Mouse (Mus musculus) neural tube, postnatal 0 days (tissue): ENCODE measurements around the gene Cd151. TPM values are rescaled to one million over a fixed set of nuclear protein-coding genes. Genes with fewer than 3 reads are reported as not detected.

Experiments
- polyA plus RNA-seq: library from polyadenylated mRNA; unstranded; fragments of >200 nt; fragmentation: Nextera tagmentation; extraction: Ambion mirVana; gene quantifications from 2 replicates; pipeline ENCODE4 v1.2.1, GENCODE M21; 2015

Cd151 gene
- 18.5 and 18.6 TPM in 2 replicates for polyA plus RNA-seq

DNA sequence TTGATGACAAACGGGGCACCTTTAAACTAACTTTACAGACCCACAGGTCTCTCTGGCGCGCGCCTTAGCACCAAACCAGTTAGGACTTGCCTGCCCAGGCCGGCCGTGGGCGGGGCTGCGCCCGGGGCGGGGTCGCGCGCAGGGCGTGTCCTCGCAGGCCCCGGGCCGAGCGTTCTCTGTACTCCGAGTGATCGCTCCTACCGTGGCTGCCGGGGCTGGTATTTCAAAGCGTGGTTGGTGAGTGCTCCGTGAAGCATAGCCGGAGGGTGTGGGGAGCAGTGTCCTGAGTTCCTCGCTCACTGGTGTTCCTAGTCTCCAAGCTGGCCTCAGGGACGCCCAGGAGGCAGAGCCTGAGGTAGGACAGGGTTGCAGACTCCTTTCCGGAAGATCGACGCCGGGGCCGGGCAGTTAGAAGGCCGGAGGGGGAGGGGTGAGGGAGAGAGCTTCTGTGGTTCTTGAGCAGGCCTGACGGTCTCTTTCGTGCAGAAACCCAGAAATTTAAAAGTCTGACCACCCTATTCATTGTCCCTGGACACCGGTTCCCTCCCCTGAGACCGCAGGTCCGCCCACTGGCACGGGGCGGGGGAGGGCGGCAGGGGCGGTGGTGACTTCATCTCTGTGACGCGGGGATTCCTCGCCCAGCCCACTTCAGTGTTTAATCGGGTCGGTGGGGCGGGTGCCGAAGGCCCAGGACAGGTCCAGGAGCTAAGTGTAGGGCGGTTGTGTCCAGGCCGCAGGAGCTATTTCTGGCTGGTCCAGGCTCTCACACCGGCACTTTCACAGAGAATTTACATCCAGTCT is at the start of gene Cd151:
Gene Cd151 (plus strand): TSS at position 163 of the 801 bp plus-strand sequence.

DNA sequence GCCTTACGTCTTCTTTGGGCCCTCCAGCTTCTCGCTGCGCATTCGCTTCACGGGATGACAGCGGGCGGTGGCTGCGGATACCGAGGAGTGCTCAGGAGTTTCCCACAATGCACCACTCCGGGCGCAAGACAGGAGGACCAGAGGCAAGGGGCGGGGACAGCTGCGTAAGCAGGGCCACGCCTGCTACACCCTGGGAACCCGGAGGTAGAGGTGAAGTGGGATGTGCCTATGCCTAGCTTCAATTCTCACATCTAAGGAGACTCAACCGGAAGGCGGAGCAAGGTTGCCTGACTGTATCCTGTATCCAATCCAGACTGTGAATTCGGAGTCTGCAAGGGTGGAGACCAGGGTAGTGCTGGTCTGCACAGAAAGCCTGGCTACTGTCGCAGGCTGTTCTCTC is 37.9 kb upstream of the Cd151 start, which contains the start of gene Cend1:
Gene Cend1 (minus strand): TSS at position 182 of the 400 bp plus-strand sequence.

DNA sequence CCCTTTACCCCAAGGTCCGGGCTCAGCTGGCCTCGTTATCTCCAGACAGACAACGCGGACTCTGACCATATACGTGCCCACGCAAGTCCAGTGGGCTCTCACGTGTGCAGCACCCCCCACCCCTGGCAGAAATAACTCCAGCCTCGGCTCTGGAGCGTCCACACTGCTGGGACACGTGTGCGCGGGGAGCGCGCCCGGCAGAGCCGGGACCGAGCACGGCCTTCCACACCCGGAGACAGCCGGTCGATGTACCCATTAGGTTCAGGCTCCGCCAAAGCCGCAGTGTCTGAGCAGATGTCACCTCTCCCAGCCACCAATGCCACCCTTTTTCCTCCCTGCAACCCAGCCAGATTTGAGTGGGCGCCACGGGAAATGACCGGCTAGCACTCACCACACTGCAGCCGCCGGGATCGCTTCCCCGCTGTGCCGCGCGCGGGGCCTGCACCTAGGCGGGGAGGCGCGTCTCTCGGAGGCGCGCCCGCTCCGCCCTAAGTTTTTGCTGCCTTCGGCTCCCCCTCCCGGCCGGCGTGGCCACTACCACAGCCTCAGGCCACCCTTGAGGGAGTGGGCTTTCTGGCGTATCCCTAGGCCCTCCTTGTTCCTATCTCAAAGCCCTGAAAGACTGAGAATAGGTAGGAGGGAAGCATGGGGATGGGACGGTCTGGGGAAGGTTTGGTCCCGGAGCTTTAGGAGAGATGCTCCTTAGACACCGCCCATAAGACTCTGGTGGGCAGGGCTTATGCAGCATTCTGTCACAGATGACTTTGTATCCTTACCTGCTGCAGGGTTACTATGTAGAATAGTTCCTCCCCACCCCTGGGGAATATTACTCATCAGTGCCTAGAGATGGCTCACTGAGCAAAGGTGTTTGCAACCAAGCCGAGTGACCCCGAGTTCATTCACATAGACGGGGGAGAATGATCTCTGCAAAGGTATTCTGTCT is 29.7 kb upstream of the Cd151 start, which contains the start of gene Slc25a22:
Gene Slc25a22 (minus strand): TSS at position 715 of the 943 bp plus-strand sequence.

DNA sequence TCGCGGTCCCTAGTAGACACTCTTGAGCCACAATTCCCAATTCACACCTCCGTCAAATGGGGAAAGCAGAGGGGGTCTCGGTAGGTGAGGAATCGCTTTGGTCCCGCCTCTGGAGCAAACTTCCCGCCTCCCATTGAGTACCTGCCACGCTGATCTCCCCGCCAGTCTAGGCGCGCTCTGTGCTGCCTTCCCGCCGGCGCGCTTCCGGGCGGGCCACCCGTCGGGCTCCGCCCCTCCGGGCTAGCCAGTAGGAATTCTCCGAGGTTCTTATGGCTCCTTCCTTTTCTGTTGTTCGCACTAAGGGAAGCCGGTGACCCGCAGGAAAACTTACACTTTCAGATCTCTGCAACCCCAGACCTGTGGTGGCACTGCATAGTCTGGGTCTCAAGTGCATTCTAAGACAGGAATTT is 23.4 kb upstream of the Cd151 start, which contains the start of gene Pidd1:
Gene Pidd1 (minus strand): TSS at position 198 of the 410 bp plus-strand sequence.

DNA sequence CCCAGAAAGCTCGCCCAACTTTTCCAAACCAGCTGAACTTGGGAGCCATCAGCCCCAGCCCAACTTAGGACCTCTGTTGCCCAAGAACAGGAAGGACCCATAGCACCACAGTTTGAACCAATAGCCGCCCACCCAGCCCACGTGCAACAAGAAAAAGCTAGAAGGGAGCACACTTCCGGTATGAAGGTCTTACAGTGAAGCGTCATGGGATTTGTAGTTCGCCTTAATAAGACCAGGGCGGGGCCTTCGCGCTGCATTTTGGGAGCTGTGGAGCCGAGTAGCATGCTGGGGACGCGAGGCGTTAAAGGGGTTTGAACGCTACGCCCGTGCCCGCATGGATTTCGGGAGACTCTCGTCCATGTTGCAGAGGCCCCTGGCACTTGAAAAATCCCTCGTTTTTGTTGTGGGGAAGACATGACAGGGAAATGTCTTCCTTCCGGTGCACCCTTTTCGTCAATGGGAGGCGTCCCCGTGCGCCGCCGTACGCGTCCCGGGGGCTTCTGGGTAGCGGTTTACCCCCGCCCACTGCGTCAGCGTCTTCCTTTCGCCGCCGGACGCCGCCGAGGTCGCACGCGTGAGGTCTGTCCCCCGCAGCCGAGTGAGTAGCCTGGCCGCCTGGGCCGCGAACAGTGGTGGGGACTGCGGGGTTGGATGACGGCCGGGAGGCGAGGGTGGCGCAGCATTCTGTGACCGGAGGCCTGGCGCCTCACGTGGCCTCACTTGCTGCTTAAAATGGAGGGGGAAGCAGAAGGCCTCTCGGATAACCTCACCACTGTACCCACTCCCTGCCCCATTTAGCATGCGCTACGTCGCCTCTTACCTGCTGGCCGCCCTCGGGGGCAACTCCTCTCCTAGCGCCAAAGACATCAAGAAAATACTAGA is 19.8 kb upstream of the Cd151 start, which contains the start of gene Rplp2:
Gene Rplp2 (plus strand): TSS at position 261 of the 882 bp plus-strand sequence.

DNA sequence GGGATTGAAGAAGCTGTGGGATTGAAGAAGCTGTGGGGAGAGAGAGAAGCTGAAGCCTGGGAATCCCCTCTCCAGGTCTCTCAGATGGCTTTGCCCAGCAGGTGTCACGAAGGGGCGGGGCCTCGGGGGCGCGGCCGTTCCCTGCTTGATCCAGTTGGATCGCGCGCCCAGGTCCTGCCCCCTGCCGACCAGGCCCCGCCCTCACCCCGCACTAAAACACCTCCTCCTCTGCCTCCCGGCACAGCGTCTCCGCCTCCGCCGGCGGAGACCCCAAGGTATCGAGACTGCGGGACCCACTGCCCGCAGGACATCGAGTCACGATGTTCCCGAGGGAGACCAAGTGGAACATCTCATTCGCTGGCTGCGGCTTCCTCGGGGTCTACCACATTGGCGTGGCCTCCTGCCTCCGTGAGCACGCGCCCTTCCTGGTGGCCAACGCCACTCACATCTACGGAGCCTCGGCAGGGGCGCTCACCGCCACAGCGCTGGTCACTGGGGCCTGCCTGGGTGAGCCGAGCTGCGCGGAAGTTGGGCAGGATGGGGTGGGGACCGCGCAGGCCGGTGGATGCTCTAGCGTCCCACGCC is 12.1 kb upstream of the Cd151 start, which contains the start of gene Pnpla2:
Gene Pnpla2 (plus strand): TSS at position 232 of the 585 bp plus-strand sequence.

DNA sequence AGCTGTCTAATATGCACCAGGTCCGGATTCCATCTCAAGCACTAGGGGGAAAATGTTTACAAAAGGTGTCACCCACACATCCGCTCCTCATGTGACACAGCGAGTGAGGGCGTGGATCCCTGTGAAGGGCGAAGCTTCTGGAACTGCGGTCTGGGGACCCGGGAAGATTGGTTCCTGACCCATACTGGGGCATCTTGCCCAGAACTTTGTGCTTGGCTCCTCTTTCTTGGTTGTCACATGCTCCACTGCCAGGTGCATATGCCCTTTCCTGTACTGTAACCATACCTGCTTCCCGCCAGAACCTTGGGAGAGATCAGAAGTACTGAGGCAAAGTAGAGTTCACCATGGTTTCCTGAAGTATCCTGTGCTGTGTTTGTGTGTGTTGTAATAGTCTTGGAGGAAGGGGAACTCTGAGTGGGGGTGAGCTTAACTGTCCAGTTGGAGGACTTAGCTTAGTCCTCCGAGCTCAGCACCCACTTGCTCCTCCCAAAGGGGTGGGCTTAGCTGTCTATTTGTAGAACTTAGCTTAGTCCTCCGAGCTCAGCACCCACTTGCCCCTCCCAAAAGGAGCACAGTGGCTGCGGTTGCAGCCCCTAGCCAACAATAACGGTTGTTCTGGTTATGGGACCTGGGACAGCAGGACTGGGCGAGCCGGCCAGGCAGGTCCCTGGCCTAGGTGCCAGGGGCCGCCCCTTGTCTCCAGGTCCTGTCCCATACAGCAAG is 6.6 kb upstream of the Cd151 start, which contains the start of gene Cracr2b:
Gene Cracr2b (plus strand): TSS at position 704 of the 723 bp plus-strand sequence.

DNA sequence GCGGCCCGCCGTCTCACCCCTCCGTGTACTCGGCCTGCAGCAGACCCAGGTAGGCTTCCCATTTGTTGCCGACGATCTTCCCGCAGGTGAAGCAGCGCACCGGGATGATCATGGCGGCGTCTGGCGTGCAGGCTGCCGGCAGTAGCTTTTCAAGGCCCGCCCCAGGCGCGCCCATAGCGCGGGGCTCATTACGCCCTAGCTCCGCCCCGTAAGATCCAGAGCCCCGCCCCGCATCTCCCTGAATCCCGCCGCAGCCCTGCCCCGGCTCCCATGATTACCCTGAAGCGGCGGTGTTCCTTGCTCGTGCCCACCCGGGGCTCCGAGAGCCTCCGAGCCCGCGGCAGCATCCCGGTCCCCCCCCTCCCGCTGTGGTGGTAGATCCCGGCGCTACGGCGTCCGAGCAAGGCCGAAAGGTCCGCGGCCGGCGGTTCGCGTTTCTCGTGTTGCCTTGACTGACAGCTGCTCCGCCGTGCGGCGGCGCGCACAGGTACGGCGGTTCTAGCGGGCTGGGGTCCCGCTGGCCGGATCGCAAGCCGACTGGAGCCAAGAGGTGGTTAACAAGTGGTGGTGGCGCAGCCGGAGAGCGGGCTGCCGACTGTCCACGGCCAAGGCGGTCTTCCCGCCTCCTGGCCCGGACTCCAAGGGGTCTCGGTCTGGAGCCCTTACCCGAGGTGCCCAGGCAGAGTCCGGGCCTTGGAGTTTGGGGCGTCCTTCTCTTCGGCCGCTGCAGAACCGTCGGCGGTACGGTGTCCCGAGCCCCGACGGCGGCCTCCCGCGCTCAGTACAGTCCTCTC is 8.0 kb downstream of the Cd151 start, which contains the start of the genes Polr2l and Tspan4:
Gene Polr2l (minus strand): TSS at position 122 of the 794 bp plus-strand sequence.
Gene Tspan4 (plus strand): TSS at position 230 of the 794 bp plus-strand sequence.

Other genes starting within 250 kb of the Cd151 start
- gene Phrf1, start 238.6 kb upstream of the Cd151 start, polyA plus RNA-seq = 32.1 and 33.6 TPM in 2 replicates
- gene Irf7, start 200.9 kb upstream of the Cd151 start, polyA plus RNA-seq = 4.4 and 5.6 TPM in 2 replicates
- 0.20 TPM in 1 of 2 replicates, not detected in the other for gene Cdhr5, start 190.6 kb upstream of the Cd151 start, polyA plus RNA-seq
- gene Sct, start 188.3 kb upstream of the Cd151 start, polyA plus RNA-seq = 6.4 and 7.7 TPM in 2 replicates
- 0.62 and 1.3 TPM in 2 replicates for gene Drd4, start 175.4 kb upstream of the Cd151 start, polyA plus RNA-seq
- 212 and 254 TPM in 2 replicates for gene Deaf1, start 139.7 kb upstream of the Cd151 start, polyA plus RNA-seq
- 41.4 and 42.7 TPM in 2 replicates for gene Tmem80, start 139.7 kb upstream of the Cd151 start, polyA plus RNA-seq
- gene Eps8l2, start 128.5 kb upstream of the Cd151 start, polyA plus RNA-seq = 0.45 and 0.84 TPM in 2 replicates
- gene Taldo1, start 75.2 kb upstream of the Cd151 start, polyA plus RNA-seq = 246 and 267 TPM in 2 replicates
- 44.0 and 44.6 TPM in 2 replicates for gene Gatd1, start 53.3 kb upstream of the Cd151 start, polyA plus RNA-seq
- 255 and 295 TPM in 2 replicates for gene Cend1, start 37.9 kb upstream of the Cd151 start, polyA plus RNA-seq
- gene Slc25a22, start 29.5 kb upstream of the Cd151 start, polyA plus RNA-seq = 69.2 and 77.6 TPM in 2 replicates
- gene Pidd1, start 23.4 kb upstream of the Cd151 start, polyA plus RNA-seq = 1.2 and 1.4 TPM in 2 replicates
- 775 and 923 TPM in 2 replicates for gene Rplp2, start 20.0 kb upstream of the Cd151 start, polyA plus RNA-seq
- 19.9 and 22.2 TPM in 2 replicates for gene Pnpla2, start 12.2 kb upstream of the Cd151 start, polyA plus RNA-seq
- gene Cracr2b, start 6.3 kb upstream of the Cd151 start, polyA plus RNA-seq = 4.9 and 10.1 TPM in 2 replicates
- gene Polr2l, start 7.7 kb downstream of the Cd151 start, polyA plus RNA-seq = 86.6 and 89.5 TPM in 2 replicates
- gene Tspan4, start 7.8 kb downstream of the Cd151 start, polyA plus RNA-seq = 106 TPM in 2 replicates
- gene Chid1, start 72.5 kb downstream of the Cd151 start, polyA plus RNA-seq = 50.4 and 51.1 TPM in 2 replicates
- gene Ap2a2, start 94.8 kb downstream of the Cd151 start, polyA plus RNA-seq = 88.9 and 101 TPM in 2 replicates
- gene Muc6, start 187.9 kb downstream of the Cd151 start, polyA plus RNA-seq = 0.08 and 0.15 TPM in 2 replicates
- 0.32 and 0.65 TPM in 2 replicates for gene Muc2, start 222.9 kb downstream of the Cd151 start, polyA plus RNA-seq